Mouse (Mus musculus) ZHBTc4 (cell line): ENCODE results near the gene Myo3b.

ENCODE experiments used
- DNase-seq: peaks from one replicate; pipeline ENCODE4 v3.0.0-alpha.2; 2011; ENCODE audit warnings: low read depth, low spot score

Myo3b gene

DNA sequence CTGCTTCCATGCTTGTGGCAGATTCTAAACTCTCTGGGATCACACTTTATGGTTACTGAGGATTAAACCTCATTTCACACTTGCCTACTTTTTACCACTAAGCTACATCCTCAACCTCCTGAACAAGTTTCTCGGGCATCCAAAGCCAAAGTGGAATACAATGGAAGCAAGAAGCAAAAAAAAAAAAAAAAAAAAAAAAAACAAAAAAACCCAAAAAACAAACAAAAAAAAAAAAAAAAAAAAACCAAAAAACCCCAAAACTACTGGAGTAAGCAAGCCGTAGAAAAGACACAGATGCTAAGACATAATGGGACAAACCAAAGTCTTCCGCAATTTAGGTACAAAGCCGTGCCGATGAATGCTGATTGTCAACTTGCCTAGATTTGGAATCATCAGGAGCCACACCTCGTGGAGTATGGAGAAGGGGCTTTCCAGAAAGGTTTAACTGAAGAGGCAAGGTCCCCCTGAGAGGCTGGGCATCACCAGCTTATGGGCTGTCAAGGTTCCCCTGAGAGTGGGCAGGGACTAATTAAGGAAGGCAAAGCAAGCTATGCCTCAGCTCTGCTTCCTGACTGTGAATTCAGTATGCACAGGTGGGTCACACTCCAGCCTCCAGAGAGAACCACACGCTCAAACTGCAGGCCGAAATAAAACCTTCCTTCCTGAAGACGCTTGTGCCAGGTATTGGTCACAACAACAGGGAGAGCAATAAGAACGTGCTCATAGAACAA, 313.7 kb downstream of the Myo3b start:
- no peak for DNase-seq

DNA sequence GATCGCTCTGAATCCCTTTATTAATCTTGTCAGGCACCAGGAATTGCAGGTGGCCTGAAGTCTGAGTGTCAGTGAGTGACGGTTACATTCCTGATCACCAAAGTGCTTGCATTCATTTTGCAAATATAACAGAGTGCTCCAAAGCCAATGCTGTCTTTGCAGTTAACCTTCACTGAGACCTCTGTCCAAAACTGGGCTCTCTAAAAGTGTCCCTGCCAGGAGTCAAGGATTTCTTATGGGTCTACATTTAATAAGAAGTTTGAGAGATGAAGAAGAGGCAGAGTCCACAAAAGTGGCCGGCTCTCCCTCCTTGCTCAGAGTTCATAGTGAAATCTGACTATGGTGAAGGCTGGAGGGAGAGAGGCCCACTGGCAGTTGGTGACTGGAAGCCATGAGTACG, 315.1 kb downstream of the Myo3b start:
- DNase-seq = no peak

DNA sequence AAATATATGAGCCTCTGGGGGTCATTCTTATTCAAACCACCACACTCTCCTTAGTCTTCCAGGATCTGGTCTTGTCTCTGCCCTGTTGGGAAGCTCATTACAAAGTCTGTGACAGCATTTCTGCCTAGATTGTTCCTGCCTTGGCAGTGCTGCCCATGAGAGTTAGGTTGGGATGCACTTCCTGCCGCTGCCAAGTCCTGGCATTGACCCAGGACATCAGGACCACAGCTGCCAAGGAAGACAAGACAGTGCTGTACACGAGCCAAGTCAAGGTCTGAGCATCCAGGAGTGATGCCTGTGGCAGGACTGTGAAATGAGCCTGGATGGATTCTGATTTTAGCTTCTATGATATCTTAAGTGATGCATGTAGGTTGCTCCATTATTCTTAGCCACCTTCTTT, 316.1 kb downstream of the Myo3b start:
- no peak for DNase-seq

DNA sequence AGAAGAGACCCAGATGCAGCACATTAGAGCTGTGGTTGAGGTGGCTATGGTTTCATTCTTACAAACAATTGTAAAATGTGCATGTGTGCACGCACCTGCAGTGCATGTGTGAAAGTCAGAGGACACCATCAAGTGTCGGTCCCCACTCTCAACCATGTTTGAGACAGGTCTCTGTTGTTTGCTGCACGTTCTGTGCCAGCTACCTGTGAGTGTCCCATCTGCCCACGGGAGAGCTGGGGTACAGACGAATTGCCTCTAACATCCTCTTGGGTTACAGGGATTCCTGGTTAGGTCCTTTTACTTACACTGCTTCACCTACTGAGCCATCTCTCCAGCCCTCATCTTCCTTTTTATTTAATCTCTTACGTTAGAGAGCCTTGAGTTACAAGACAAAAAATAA, 330.5 kb downstream of the Myo3b start:
- no peak for DNase-seq

DNA sequence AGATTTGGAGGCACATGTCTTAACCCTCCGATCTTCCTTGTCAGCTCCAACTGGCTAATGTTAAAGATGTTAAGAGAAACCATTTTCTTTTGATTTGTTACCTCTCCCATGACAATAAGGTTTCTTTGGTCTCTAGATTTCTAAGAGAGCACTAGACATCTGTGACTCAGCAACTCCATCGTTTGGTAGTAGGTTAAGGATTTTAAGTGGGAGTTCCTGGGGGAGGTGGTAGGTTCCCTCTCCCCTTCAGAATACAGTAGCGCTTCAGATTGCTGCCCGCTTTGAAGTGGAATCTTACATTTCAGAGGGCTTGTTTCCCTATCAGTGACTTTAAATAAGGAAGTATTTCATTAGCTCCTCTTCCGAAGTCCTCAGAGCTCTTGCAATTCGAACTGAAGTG, 340.4 kb downstream of the Myo3b start:
- DNase-seq = no peak

DNA sequence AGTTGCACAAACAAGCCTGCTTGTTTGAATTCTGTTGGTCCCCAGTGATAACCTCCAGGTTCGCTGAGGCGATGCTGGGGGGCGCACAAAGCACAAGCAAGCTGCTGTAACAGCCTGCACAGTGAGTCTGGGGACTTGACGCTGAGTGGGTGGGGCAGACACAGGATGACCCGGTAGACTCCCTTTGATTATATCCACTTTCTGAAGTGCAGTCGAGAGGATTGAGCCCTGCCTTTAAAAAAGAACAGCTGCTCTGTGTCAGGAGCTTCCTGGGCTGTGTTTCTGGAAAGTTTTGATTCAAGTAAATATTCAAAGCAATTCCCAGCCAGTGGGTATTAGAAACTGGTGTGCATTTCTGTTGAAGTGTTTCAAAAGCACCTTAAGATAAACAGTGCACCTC, 341.0 kb downstream of the Myo3b start:
- no peak for DNase-seq

DNA sequence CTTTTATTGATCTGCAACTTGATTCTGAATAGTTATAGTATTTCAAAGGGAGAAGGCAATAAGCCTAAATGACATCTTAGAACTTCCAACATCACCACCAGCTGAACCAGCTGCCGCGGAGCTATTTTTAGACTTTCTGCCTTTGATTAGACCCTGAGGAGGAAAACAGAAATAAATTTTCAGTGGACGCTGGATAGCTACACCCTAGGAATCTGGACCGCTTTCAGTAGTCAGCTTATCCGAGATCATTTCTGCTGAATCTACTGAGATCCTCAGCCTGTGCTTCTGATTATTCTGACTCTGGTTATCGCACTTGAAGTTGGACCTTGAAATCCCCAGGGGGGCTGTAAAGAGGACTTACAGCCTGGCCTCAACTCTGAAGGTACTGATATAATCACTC, 349.7 kb downstream of the Myo3b start:
- DNase-seq = no peak

DNA sequence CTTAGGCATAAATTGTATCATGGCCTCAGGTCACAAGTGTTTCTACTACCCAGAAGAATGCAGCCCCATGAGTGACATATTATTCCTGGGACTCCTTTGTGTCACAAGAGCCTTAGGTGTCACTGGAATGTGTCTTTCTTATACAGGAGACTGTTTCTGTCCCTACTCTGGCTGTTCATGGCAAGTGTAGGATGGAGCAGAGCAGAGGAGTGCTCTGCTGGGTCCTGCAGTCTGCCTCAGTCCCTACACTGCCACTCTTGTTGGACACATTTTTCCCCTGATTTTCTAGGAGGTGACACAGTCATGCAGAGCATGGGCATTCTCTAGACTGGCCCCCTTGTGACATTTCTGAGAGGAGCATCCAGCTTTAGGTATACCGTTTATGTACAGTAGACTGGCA, 350.2 kb downstream of the Myo3b start:
- DNase-seq = peak; percentile 13

DNA sequence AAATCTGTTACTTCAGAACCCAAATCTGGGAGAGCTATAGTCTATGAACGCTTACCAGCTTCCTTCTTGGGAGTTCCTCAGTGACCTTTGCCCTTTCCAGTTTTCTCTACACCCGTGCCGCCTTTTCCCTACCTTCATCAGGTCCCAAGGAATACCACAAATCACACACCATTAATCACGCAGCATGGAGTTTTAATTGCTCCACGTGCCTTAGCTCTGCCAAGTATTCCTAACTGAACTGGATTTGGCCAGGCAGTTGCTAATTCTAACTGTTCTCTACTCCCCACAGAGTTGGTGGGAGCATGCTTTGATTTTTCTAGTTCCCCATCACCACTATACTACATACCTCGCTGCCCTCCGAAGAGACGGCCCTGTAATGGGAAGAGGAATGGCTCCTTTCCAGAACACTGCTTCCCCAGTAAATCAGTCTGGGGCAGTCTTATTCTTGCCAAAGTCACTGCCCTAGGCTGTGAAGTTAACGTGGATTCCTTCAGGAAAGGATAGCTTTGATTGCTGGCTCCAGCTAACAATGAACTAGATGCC, 358.9 kb downstream of the Myo3b start:
- no peak for DNase-seq

DNA sequence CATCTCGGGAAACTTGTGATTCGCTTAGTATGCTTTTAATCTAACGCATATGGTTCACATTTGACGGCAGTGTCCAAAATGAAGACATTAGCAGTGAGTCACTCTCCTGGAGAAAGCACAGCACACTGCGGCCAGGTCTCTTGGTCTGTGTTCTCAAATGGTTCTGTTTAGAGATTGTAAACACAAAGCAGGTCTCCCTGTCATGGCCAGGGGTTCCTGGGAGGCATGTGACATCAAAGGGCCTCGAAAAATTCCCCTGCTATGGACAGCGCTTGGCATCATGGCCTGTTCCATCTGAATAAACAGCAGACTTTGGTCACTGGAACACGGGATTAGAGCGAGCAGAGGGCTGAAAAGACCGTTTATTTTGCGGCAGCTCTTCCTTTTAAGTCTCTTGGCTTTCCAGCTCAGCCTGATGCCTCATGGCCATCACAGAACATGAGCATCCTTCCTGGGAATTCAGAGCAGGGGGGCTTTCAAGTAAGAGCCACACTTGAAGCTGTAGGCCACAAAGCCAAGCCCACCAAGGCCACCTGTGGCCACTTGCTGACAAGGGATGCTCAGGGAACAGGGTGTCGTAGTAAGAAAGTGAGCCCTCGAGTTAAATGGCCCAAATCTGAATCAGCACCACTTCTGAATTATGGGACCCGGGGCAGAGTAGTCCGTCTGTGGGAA, 360.7 kb downstream of the Myo3b start:
- no peak for DNase-seq

DNA sequence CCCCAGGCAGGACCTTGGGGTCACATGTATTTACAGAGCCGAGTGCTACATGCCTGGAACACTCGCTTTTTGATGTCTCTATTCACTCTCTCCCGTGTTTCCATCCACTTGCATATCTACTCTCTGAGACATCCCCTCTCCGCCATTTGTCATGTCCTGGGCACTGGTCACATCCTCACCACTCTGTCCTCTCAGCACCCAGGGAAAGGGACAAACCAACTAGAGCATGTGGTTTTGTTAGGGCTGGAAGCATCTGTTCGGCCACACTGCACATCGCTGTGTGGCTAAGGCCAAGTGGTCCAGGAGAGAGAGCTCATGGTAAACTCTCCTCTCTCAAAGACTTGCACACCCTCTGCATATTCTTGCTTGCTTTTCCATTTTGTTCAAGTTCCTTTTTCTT, 361.4 kb downstream of the Myo3b start:
- DNase-seq = no peak

DNA sequence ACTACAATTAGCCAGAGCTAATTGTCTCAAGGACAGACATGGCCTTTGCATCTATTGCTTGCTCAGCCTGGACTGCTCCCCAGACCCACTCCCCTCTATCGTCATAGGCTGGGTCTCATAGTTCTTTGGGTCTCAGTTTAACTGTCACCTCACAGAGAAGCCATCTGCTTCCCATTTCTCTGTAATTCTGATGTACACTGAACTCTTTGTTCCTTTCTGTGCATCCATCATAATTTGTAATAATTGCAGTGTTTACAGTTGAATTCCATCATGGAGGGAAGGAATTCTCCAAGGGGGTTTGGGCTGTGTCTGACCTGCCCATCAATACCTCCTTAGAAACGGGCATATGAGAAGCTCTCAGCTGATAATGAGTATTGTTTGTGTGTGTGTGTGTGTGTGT, 365.4 kb downstream of the Myo3b start:
- DNase-seq = no peak

DNA sequence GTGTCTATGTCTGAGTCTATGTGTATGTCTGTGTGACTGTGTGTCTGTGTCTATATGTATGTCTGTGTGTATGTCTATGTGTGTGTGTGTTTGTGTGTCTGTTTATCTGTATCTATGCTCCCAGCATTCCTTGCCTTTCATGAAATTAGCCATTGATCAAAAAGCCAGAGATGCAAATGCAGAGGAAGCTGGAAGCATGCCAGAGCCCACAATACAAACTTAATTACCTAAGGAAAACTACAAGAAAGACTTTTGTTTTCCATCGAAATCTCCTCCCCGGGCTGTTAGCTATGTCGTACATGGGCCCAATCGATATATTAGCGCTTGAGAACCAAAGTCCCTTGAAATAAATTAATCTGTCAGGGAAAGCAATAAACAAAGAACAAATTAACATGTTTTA, 367.9 kb downstream of the Myo3b start:
- no peak for DNase-seq

DNA sequence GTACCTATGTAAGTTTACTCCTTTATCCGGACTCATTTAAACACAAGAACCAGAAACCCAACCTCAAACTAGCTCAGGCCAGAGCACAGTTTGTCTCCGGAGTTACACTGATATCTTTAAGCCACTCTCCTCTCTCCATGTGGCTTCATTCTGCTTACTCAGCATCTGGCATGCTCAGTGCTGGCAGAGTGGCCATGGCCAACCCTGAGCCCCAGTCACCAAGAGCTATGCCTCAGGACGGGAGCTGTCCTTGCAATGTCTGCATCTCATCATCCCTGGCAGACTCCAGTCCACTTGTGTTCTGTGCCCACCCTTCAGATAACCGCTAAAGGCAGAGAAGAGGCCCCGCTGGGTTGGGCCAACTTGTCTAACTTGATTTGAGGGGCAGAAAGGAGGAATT, 368.8 kb downstream of the Myo3b start:
- DNase-seq = no peak

DNA sequence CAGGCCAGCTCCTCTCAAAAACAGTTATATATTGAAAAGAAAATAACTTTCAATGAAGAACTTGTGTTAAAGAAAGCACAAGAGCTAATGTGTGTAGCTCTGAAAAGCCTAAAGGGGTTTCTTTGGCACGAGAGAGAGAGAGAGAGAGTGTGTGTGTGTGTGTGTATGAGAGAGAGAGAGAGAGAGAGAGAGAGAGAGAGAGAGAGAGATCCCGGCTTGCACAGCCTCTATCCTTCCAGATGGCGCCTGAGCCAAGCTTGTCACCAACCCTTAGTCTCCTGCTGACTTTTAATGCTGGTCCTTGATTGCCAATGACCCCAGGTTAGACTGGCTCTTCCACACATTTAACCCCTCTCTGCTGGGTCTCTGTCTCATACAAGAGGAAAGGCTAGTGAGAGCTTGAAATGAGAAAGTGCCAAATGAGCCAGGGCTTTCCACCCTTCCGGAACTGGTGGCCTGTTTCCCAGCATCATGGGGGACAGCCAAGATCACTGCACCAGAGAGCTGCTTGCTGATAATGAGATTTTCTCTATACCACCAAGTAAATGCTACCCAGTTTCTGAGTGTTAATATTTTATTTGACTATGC, 371.5 kb downstream of the Myo3b start:
- DNase-seq = no peak

DNA sequence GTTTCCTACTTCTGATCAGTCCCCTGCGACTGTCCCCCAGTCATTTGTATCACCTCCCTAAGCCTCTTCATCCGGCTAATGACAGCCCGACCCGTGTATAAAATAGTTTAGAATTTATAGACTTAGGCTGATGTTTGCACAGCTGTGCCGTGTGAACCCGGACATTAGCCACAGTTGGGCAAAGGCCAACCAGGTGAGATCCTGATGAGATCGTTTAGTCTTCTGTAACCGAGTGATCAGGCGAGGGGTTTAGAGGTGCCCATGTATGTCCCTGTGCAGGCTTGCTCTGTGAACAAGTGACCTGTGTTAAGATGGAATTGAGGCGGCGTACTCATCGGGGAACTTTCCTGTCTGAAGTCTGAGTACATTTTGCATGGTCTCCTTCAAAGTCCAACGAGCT, 373.4 kb downstream of the Myo3b start:
- DNase-seq = no peak

DNA sequence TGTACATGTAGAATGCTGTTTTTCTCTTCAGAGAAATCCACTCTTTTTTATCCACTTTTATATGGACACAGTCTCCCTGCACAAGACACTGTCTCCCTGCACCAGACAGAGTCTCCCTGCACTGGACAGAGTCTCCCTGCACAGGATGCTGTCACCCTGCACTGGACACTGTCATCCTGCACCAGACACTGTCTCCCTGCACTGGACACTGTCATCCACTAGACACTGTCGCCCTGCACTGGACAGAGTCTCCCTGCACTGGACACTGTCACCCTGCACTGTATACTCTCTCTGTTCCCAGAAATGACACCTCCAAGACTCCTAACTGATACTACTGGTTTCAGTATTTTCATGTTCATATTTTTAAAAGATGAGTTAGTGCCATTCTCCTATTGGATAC, 375.5 kb downstream of the Myo3b start:
- no peak for DNase-seq

DNA sequence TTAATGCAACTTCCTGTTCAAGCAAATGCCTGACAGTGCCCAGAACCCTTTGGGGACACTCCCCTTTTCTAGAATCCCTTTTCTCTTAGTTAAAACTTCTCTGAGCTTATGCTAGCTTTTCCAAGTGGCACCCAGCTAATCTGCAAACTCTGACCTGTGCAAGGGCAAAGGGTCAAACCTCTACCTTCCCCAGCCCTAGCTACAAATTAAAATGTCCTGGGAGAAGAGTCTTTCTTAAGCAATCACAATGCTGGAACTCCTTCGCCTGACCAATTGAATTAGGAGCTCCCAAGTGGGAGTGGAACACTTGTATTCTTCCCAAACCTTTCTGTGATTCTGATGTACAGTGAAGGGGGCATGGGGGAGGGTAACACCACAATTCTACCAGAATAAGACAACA, 376.6 kb downstream of the Myo3b start:
- peak; percentile 69 for DNase-seq

DNA sequence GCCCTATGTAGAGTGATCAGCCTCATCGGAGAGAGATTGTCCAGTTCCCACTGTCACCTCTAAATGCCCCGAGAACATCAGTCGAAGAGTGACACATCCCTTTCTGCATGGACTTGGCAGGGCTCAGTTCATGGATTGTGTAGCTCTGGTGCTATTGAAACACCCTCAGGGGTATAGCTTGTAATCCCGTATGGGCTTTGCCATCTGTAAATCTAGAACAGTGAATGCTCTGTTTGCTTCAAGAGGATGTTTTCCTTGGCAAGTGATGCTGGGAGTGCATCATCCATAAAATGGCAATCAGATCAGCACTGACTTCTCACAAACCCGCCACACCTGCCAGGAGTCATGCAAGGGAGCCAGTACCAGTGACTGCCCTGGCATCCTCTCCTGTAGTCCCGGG, 380.4 kb downstream of the Myo3b start:
- no peak for DNase-seq

DNA sequence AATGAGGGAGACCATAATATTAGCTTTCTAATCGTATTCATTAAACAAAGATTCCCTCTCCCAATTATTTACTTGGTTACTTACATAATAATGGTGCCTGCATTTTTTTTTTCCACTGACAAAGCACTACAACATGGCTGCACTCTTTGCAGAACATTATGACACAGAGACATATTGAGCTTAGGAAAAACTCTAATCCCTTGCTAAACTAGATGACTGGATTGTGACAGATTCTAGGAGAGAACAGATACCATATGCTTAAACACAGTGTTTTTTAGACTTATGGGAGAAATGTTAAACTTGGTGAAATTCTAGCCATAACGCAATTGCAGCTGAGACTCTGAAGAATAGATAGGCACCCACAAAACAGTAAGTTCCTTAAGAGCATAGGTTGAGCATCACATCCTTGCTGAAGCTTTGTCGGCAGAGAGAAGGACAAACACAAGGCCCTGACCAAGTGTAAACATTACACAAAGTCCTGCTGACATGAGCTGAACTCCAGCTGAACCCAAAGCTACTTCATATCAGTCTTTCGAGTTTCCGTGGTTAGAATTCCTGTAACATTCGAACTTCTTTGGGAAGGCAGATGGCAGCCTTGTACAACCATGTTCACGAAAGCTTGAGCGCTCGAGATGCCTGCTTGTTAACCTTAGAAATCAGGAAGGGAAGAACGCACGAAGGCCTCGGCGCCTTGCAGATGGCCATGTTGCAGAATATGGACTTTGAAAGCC, 382.4 kb downstream of the Myo3b start:
- no peak for DNase-seq

DNA sequence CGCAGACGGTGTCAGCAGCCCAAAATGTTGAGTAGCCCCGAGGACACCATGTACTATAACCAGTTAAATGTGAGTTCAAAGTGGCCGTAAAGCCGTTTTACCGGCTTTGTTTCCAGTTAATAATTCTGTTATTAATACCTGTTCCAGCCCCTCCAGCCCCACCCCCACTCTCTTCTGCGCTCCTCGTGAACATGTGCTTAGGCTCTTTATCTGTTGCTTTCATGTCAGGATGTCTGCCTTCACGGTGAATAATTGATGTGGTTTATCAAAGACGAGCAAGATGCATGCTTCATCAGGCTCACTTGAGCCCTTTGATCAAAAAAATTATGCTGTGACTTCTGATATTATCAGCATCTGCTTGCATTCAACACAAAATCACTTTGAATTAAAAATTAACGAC, 386.7 kb downstream of the Myo3b start:
- no peak for DNase-seq

DNA sequence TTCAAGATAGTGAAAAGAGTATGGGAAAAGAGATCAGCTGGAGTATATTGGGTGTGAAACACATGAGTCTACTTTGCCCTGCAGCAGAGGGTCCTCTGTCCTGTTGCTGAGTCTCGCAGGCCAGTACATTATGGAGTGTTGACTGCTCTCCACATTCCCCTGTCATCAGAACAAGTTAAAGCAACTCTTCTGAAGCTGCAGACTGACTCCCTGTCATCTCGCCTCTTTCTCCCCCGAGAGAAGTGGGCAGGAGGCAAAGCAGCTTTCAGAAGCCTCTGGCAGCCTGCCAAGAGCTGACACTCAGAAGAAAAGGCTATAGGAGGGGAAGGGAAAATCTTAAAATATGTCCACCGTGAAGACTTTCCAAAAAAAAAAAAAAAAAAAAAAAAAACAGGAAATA, 404.1 kb downstream of the Myo3b start:
- peak; percentile 43 for DNase-seq
